Mouse (Mus musculus): Measurements from ENCODE around the gene Dync2li1.

The Dync2li1 gene

DNA sequence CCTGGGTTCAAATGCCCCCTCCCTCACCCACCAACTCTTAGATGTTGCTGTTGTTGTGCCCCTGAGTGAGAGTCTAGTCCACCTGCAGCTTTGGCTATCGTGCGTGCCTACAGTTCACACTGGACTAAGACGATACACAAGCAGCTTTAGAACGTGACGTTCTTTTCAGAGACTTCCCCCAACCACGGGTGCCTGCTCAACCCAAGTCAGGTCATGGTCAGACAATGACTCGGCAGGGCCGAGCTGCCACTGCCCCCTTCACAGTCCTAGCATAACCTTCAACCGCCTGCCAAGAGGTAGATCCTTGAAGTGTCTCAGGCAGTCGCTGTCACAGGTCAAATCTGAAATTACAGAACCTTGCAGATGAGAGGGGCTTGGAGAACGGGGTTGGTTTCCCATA is 62.5 kb downstream of the Dync2li1 start:
- DNase-seq, result peak; percentile 30

- DNase-seq, result peak; percentile 76
These were observed 63.0 kb downstream of the Dync2li1 start for GRCm38 (mm10) chr17:84689316-84689715.

GRCm38 (mm10) chr17:84690111-84690510 is 63.8 kb downstream of the Dync2li1 start:
- DNase-seq, result no peak

DNA sequence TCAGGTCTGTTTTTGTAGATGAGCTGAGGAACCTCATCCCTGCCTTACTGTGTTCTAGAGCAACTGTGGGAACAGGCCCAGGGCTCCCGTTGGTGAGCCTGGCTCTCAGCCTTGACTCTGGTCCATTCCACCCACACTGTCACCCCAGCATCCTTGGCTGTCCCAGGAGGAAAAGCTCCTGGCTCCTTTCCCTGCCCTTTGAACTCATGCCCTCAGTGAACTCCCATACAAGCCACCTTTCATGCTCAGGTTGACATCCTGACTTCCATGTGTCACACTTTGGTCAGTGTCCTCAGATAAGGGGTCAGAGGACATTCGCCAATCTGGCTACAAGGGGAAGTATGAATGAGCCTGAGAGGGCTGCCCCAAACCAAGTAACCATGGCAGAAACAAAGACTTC is 67.4 kb downstream of the Dync2li1 start:
- DNase-seq, result no peak

GRCm38 (mm10) chr17:84696537-84696936 is 70.2 kb downstream of the Dync2li1 start:
- peak; percentile 49 for DNase-seq

DNA sequence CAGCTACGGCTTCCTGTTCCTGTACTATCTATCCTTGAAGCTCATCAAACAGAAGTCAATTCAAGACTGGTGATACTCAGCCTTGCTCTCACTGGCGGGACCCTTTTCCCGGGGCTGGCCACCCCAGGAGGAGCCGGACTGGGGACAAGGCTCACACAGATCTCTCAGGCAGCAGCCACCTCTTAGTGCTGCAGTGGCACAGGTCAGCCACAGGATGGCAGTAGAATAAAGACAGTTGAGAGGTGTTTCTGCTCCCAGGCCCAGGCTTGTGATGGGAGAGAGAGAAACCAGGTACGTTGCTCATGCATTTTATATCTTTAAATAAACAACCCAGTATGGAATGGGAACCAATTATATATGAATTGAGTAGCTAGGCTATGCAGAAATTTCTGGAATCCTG is 72.4 kb downstream of the Dync2li1 start:
- DNase-seq, result peak; percentile 66
